Mouse (Mus musculus) inflammation-experienced regulatory T-cells, adult 6 months (primary cell): ENCODE data around the gene Wt1. TPM values are rescaled to one million over a fixed set of nuclear protein-coding genes. Genes with fewer than 3 reads are reported as not detected.

Experiments used
- ATAC-seq: one replicate; pipeline ENCODE4 v1.8.0; 2017
- polyA plus RNA-seq, 3 experiments: library from polyadenylated mRNA; unstranded; fragments of 100-300 nt; shearing (Covaris generic); gene quantifications; one replicate each; pipeline ENCODE4 v1.2.1; 2017

The Wt1 gene
- polyA plus RNA-seq, 3 experiments from 2014 or later: not detected

DNA sequence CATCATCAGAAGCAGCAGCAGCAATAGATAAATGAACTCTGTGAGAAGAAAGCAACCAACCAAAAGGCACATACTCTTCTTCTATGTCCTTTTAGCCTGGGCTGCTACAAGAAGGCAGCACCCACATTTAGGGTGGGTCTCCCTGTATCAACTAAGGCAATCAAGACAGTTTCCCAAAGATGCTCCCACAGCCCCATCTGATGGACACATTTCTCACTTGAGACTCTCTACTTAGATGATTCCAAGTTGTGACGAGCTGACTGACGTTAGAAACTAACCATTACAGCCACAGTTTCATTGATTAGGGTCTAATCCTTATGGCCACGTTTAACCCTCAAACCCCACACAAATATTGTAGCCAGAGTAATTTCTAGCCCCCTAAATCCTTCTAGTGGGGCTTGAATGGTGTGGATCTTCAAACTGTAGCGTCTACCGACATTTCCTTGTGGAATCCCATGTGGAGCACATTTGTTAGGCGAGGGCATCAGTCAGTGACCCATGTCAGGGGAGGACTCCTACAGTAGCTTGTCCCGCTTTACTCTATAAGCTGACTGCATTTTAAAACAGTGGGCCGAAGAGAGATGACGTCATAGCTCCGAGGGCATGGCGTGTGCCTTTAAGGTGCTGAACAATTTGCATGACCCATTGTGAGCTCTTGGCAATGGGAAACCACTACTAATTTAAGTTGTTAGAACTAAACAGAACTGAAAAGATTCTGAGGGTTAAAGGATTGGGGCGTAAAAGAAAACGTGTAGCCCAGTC lies 59.6 kb downstream of the Wt1 start:
- ATAC-seq: no peak

DNA sequence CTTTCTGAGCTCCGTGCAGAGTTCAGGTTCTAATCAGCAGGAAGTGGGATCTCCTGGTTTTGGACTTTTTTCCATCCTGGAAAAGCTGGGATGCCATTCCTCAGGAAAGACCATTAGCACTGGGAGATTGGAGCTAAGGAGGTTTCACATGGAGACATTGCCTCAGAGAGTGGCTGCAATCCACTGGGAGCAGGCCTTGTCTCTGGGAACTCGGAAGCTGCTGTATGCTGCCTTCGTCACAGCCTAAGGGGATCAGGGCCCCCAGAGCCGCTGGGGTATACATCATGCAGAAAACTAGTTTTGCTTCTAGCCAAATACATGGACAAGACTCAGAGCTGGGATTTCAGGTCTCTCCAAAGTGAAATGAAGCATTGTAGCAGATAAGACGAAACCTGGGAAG lies 60.3 kb downstream of the Wt1 start:
- no peak for ATAC-seq

DNA sequence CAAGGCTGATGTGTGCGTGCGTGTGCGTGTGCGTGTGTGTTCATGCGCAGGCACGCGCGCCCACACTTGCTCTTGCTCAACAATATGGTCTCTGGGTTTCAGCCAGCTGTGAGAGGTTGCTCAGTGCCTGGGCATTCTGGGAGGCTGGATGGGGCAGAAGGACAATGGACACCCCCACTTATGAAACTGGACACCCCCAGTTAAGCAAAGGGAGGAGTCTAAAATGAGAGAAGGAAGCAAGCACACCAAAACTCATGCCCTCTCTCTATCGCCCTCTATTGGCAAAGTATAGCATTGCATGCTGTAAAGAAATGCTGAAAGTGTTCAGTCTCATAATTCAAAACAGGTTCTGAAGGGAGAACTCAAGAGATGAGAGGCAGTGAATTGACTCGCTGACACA lies 61.9 kb downstream of the Wt1 start:
- ATAC-seq: no peak

DNA sequence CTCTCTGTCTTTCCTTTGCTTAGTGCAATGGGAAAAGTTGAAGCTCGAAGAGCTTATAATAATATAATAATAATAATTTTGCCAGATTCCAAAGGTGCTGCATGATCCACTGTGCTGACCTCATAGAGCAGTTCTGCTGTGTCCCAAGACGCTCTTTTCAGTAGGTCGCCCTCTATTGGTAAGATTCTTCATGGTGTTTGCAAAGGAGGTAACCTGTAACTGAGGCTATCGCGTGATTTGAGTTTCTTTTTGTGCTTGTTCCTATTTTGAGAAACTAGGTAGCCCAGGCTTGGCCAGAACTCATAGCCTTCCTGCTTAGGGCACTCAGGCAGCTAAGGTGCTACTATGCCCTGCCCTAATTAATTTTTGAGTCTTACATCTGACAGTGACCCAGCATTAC lies 63.0 kb downstream of the Wt1 start:
- ATAC-seq: no peak

DNA sequence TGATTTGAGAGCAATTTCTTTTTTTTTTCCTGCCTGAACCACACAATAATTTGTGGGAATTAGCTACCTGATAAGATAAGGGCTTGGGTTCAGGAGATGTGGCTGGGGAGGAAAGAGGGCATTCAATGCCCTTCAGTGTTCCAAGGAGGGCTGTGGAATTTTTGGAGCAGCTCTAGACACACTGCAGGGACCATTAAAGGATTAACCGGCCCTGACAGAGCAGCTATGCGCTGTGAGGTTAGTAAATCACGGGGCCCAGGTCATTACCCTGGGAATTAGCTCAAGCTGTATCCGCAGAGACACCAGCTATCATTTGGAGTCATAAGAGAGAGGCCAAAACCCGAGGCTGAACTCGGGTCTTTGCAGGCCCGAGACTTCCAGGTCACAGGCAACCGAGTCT lies 73.8 kb downstream of the Wt1 start:
- ATAC-seq: no peak

DNA sequence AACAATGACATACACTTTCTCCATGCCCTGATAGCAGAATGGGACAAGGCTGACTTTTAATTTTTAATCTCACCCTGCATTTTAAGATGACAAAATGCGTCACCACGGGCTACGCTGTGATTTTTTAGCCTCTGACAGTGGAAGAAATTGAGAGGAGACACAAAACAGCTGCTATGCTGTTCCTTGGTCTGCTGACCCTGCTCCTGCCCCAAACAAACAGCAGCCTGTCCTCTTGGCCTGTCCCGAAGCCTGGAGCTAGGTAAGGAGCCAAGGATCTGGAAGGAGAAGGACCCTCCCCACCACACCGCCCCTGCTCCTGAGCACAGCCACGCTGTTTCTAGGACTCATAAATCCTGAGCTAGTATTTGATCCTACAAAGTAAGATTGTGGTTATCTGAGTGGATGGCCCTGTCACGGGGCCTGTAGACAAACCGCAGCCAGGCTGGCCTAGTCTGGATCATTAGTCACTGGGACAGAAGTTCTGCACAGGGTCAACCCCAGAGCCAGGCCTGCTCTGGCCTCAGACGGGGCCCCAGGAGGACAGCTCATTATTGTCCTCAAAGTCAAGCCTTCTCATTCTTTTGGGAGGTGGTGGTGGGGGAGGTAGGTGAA lies 80.3 kb downstream of the Wt1 start:
- no peak for ATAC-seq

DNA sequence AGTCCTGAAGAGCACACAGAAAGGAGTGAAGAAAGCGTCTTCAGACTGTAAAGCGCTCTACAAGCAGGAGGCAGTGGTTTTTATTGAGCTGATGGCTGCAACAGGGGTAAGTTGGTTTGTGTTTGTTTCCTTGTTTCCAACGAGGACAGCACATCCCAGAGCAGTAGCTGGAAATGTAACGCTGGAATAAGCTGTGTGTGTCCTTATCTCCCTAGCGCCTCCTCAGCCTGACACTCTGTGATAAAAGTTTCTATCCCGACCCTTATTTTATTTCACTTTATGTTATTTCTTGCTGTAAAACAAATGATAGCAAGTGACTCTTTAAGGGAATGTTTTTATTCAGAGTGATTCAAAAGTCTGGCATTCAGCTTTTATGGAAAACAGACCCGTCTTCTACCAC lies 86.5 kb downstream of the Wt1 start:
- no peak for ATAC-seq

DNA sequence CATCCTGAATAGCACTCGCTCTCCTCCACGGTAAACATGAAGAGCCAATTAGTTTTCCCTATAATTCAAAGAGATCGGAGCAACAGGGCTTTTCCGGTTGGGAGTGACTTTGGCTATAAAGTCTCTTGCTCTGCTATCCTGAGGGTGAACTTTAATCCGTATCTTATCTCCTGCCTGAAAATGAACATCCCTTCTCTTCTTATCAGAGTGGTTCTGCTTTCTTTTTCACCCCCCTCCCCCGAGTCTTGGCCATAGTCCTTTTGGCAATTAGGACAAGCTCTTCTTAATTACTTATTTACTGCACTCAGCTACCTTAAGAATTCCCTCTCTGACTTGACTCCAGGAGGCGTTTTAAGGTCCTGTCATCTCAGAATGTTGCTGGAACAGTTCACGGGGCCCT lies 89.6 kb downstream of the Wt1 start:
- ATAC-seq: no peak

DNA sequence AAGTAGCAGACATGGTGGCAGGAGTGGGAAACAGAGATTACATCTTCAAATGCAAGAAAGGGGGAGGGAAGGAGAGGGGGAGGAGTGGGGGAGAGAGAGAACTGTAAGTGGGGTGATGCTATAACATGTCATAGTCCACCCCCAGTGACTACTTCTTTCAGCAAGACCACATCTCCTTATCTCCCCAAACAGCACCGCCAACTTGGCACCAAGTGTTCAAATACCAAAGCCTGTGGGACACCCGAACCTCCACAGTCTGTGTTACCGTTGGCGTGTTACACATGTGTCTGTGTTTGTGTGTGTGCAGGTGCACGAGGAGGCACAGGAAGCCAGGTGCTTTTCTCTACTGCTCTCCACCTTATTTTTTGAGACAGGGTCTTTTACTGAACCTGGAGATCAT lies 92.9 kb downstream of the Wt1 start:
- ATAC-seq: no peak

DNA sequence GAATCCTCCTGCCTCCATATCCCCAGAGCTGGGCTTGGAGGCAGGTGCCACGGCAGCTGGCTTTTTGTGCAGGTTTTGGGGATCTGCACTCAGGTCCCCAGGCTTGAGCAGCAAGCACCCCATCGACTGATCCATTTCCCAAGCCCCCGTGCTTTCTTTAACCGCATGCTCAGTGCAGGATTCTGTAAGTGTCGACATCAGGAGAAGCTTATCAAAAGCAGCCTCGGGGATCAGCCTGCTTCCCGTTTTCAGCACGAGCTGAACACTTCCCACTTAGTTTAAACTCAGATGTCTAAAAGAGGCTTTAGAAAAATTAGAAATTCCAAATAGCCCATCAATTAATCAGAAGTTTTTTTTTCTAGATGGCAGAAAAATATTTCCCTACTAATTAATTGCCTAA lies 93.3 kb downstream of the Wt1 start:
- ATAC-seq: no peak

DNA sequence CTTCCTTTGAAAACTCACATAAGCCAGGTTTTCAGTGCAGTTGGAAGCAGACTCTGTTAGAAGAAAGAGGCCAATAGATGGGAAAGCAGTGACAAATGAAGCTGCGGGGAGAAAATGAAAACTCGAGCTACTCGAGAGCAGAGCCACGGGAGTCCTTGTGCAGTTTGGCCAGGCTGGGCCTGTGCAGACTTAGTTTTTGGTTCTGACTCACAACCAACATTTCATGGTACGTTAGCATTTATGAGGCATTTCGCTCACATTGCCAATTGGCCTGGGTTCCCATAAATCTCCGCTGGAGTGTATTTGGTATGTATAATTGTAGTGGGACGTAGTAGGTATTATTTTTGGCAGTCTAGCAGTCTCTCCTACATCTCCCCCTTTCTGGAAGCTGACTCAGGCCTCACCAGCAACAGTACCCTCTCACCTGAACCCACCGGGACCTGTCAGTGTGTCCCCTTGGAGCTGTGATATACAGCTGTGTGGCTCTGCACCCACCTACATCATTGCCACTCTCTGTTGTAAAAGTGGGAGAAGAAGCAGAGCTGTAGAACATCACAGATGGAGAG lies 94.5 kb downstream of the Wt1 start:
- ATAC-seq: no peak

Other genes with a start within 250 kb of the Wt1 start
- gene Eif3m, start 109.4 kb upstream of the Wt1 start, polyA plus RNA-seq: 100 to 1,000 TPM; 375 to 422 (median 377) TPM
- not detected for gene Gm11060, start 34.5 kb upstream of the Wt1 start, polyA plus RNA-seq
- gene Them7, start 97.8 kb downstream of the Wt1 start, polyA plus RNA-seq: not detected